Mouse (Mus musculus) intestine, postnatal 0 days (tissue): Measurements from ENCODE around the gene Dgke. TPM values are rescaled to one million over a fixed set of nuclear protein-coding genes. Genes with fewer than 3 reads are reported as not detected.

ENCODE experiments used
- ATAC-seq: fragments of 200-750 bp; cut with Nextera tagmentation; 2 replicates; pipeline ENCODE4 v1.8.0; 2017; ENCODE audit warnings: mild to moderate bottlenecking, moderate TSS enrichment, moderate library complexity
- H3K27ac ChIP-seq: fragments of 300-500 bp; sonication (generic); 2 replicates; pipeline ENCODE4 v1.5.1; 2014; ENCODE audit warnings: mild to moderate bottlenecking, low read depth, low read length, moderate library complexity
- H3K27me3 ChIP-seq: fragments of 300-500 bp; sonication (generic); replicated peaks from 2 replicates; pipeline ENCODE4 v1.6.1; 2014; ENCODE audit warnings: low read length, mixed read lengths; ENCODE audit not compliant: control insufficient read depth, insufficient read depth
- H3K36me3 ChIP-seq: fragments of 300-500 bp; sonication (generic); 2 replicates; pipeline ENCODE4 v1.6.1; 2014; ENCODE audit warnings: mild to moderate bottlenecking, moderate library complexity; ENCODE audit not compliant: control insufficient read depth, insufficient read depth
- H3K4me1 ChIP-seq: fragments of 300-500 bp; sonication (generic); replicated peaks from 2 replicates; pipeline ENCODE4 v1.6.1; 2014; ENCODE audit warnings: antibody characterized with exemption, low read length, mixed read lengths; ENCODE audit not compliant: control insufficient read depth, insufficient read depth
- H3K4me2 ChIP-seq: fragments of 300-500 bp; sonication (generic); replicated peaks from 2 replicates; pipeline ENCODE4 v1.6.1; 2014; ENCODE audit warnings: low read depth, mild to moderate bottlenecking, moderate library complexity
- H3K4me3 ChIP-seq: fragments of 300-500 bp; sonication (generic); 2 replicates; pipeline ENCODE4 v1.5.1; 2014; ENCODE audit warnings: low read depth, low read length
- H3K9ac ChIP-seq: fragments of 300-500 bp; sonication (generic); 2 replicates; pipeline ENCODE4 v1.6.1; 2014; ENCODE audit warnings: mild to moderate bottlenecking, low read depth, low read length
- H3K9me3 ChIP-seq: fragments of 300-500 bp; sonication (generic); 2 replicates; pipeline ENCODE4 v1.6.1; 2016; ENCODE audit warnings: mixed run types; ENCODE audit not compliant: control insufficient read depth
- CTCF ChIP-seq: sonication (generic); IDR thresholded peaks from 2 replicates; pipeline ENCODE4 v1.5.1; 2016; ENCODE audit warnings: low read depth, mild to moderate bottlenecking, control low read depth, antibody characterized with exemption, moderate library complexity
- WGBS: fragments of 180-500 bp; shearing (Covaris S2); extraction: QIAGEN DNeasy Blood & Tissue Kit; methylation state at CpG from one replicate; pipeline ENCODE4 v1.1.7; 2014; 5-methylcytosine and 5-hydroxymethylcytosine counted together
- polyA plus RNA-seq: library from polyadenylated mRNA; unstranded; fragments of >200 nt; fragmentation: Nextera tagmentation; extraction: Ambion mirVana; gene quantifications from 2 replicates; pipeline ENCODE4 v1.2.1, GENCODE M21; 2015

The Dgke gene
- polyA plus RNA-seq, 1 experiment from 2014 or later: 1.7 TPM

- H3K4me1 ChIP-seq: no peaks in the 10 kb centered on the region
- ATAC-seq: peak; percentile 75
- TF ChIP-seq CTCF: no peak
- no peak overlapping the region for H3K4me3 ChIP-seq
- H3K9ac ChIP-seq: no peak overlapping the region
- H3K4me2 ChIP-seq: no peak overlapping the region
- H3K27ac ChIP-seq: peak overlapping the region; percentile 31
- H3K9me3 ChIP-seq: no peaks in the 10 kb centered on the region
- WGBS: 59% methylated on average over 5 of the region's 5 CpGs
- no peaks in the 10 kb centered on the region for H3K27me3 ChIP-seq
- H3K36me3 ChIP-seq: peaks cover 84% of the 10 kb centered on the region
These were observed 54.4 kb downstream of the Dgke start for GRCm38 (mm10) chr11:89012241-89012640.

GRCm38 (mm10) chr11:89009496-89009895 lies 57.2 kb downstream of the Dgke start:
- Histone ChIP-seq H3K4me1 (no peaks in the 10 kb centered on the region), H3K36me3 (peaks cover 79% of the 10 kb centered on the region), H3K9ac (no peak overlapping the region), H3K4me3 (no peak overlapping the region), H3K4me2 (no peak overlapping the region), H3K27ac (no peak overlapping the region), H3K27me3 (no peaks in the 10 kb centered on the region), H3K9me3 (no peaks in the 10 kb centered on the region)
- no peak for TF ChIP-seq CTCF
- peak; percentile 44; the same call in 1 of the 2 replicates for ATAC-seq
- WGBS: 37% methylated on average over 7 of the region's 7 CpGs

- Histone ChIP-seq H3K9me3 (no peaks in the 10 kb centered on the region), H3K27me3 (no peaks in the 10 kb centered on the region), H3K9ac (no peak overlapping the region), H3K27ac (no peak overlapping the region), H3K4me3 (no peak overlapping the region), H3K4me1 (no peaks in the 10 kb centered on the region), H3K36me3 (peaks cover 76% of the 10 kb centered on the region), H3K4me2 (no peak overlapping the region)
- no peak for ATAC-seq
- WGBS: 79% methylated on average over 9 of the region's 9 CpGs
- TF ChIP-seq CTCF: no peak
These were observed 57.6 kb downstream of the Dgke start for GRCm38 (mm10) chr11:89009066-89009465.

- WGBS: 63% methylated on average over 3 of the region's 3 CpGs
- peaks cover 64% of the 10 kb centered on the region for H3K36me3 ChIP-seq
- no peaks in the 10 kb centered on the region for H3K27me3 ChIP-seq
- H3K4me1 ChIP-seq: peaks cover 2% of the 10 kb centered on the region
- H3K27ac ChIP-seq: no peak overlapping the region
- TF ChIP-seq CTCF: no peak
- ATAC-seq: no peak
- H3K4me2 ChIP-seq: no peak overlapping the region
- no peak overlapping the region for H3K4me3 ChIP-seq
- no peaks in the 10 kb centered on the region for H3K9me3 ChIP-seq
- no peak overlapping the region for H3K9ac ChIP-seq
These were observed 59.1 kb downstream of the Dgke start for GRCm38 (mm10) chr11:89007582-89007981.

GRCm38 (mm10) chr11:89006404-89006803 lies 60.2 kb downstream of the Dgke start:
- no peak for ATAC-seq
- H3K27me3 ChIP-seq: no peaks in the 10 kb centered on the region
- peaks cover 54% of the 10 kb centered on the region for H3K36me3 ChIP-seq
- peaks cover 2% of the 10 kb centered on the region for H3K4me1 ChIP-seq
- no peak overlapping the region for H3K4me3 ChIP-seq
- no peak overlapping the region for H3K27ac ChIP-seq
- no peak overlapping the region for H3K4me2 ChIP-seq
- H3K9me3 ChIP-seq: no peaks in the 10 kb centered on the region
- H3K9ac ChIP-seq: no peak overlapping the region
- TF ChIP-seq CTCF: no peak

GRCm38 (mm10) chr11:89005473-89005872 lies 61.2 kb downstream of the Dgke start:
- Histone ChIP-seq H3K4me3 (no peak overlapping the region), H3K36me3 (peaks cover 44% of the 10 kb centered on the region), H3K4me1 (peaks cover 2% of the 10 kb centered on the region), H3K4me2 (no peak overlapping the region), H3K27me3 (no peaks in the 10 kb centered on the region), H3K9ac (no peak overlapping the region), H3K9me3 (no peaks in the 10 kb centered on the region), H3K27ac (no peak overlapping the region)
- TF ChIP-seq CTCF: no peak
- WGBS: 75% methylated on average over 5 of the region's 5 CpGs
- ATAC-seq: no peak

- Histone ChIP-seq H3K27me3 (no peaks in the 10 kb centered on the region), H3K4me2 (peak overlapping the region; percentile 79), H3K27ac (no peak overlapping the region), H3K4me3 (no peak overlapping the region), H3K36me3 (peaks cover 33% of the 10 kb centered on the region), H3K9me3 (no peaks in the 10 kb centered on the region), H3K4me1 (peaks cover 2% of the 10 kb centered on the region), H3K9ac (no peak overlapping the region)
- 60% methylated on average over 4 of the region's 4 CpGs for WGBS
- TF ChIP-seq CTCF: no peak
- no peak for ATAC-seq
These were observed 62.9 kb downstream of the Dgke start for GRCm38 (mm10) chr11:89003726-89004125.
